Mouse (Mus musculus) liver, postnatal 0 days (tissue): ENCODE measurements around the gene Actl6a.

Experiments used
- CTCF ChIP-seq: sonication (generic); IDR thresholded peaks from 2 replicates; pipeline ENCODE4 v1.5.1; 2016; ENCODE audit warnings: antibody characterized with exemption, low read depth
- EP300 ChIP-seq: IDR thresholded peaks from 2 replicates; pipeline ENCODE4 v1.6.1; 2016; ENCODE audit warnings: antibody characterized with exemption, low read depth, mild to moderate bottlenecking

- TF ChIP-seq CTCF: no peak
- no peak for TF ChIP-seq EP300
Measured at GRCm38 (mm10) chr3:32691841-32692240, 14.3 kb upstream of the Actl6a start.
